Mouse (Mus musculus) heart, embryonic 10.5 days (tissue): Measurements from ENCODE around the gene Lin28b. TPM values are rescaled to one million over a fixed set of nuclear protein-coding genes. Genes with fewer than 3 reads are reported as not detected.
"Not testable (repeated sequence)": the region's sequence is repeated elsewhere in the genome, so short reads cannot be mapped to it uniquely, and the experiment has no call there.

Experiments
- DNase-seq: peaks from one replicate; pipeline ENCODE4 v3.0.0-alpha.2; 2017; ENCODE audit warnings: low spot score
- H3K27ac ChIP-seq: fragments of 300-500 bp; sonication (generic); 2 replicates; pipeline ENCODE4 v1.5.1; 2016; ENCODE audit warnings: mild to moderate bottlenecking
- H3K27me3 ChIP-seq: fragments of 300-500 bp; sonication (generic); 2 replicates; pipeline ENCODE4 v1.6.1; 2016; ENCODE audit warnings: mild to moderate bottlenecking; ENCODE audit not compliant: poor library complexity, insufficient read depth, severe bottlenecking
- H3K36me3 ChIP-seq: fragments of 300-500 bp; sonication (generic); 2 replicates; pipeline ENCODE4 v1.6.1; 2016; ENCODE audit warnings: mild to moderate bottlenecking, moderate library complexity
- H3K4me1 ChIP-seq: fragments of 300-500 bp; sonication (generic); 2 replicates; pipeline ENCODE4 v1.6.1; 2016; ENCODE audit warnings: mild to moderate bottlenecking
- H3K4me3 ChIP-seq: fragments of 300-500 bp; sonication (generic); 2 replicates; pipeline ENCODE4 v1.5.1; 2016; ENCODE audit warnings: mild to moderate bottlenecking, moderate library complexity
- H3K9me3 ChIP-seq: fragments of 300-500 bp; sonication (generic); 2 replicates; pipeline ENCODE4 v1.6.1; 2016; ENCODE audit warnings: mild to moderate bottlenecking, moderate library complexity
- WGBS: fragments of 180-500 bp; shearing (Covaris S2); methylation state at CpG from one replicate; pipeline ENCODE4 v1.1.7; 2016; 5-methylcytosine and 5-hydroxymethylcytosine counted together
- polyA plus RNA-seq: library from polyadenylated mRNA; unstranded; fragments of >200 nt; fragmentation: Nextera tagmentation; extraction: Ambion mirVana; gene quantifications from 2 replicates; pipeline ENCODE4 v1.2.1, GENCODE M21; 2016

Gene Lin28b
- polyA plus RNA-seq, 1 experiment from 2014 or later, result 17.6 TPM

DNA sequence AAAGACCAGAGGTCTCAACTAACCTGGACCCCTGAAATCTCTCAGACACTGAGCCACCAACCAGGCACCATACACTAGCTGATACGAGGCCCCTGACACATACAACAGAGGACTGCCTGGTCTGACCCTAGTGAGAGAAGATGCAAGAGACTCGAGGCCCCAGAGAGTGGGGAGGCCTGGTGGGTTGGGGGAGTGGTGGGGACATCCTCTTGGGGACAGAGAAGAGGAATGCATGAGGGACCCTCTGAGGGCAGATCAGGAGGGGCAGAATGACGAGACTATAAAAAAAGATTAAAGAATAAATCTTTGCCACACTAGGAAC, 103.6 kb downstream of the Lin28b start:
- no peaks in the 10 kb centered on the region for H3K27me3 ChIP-seq
- no peak for DNase-seq
- H3K27ac ChIP-seq, result no peak overlapping the region
- H3K9me3 ChIP-seq, result no peaks in the 10 kb centered on the region
- H3K36me3 ChIP-seq, result peaks cover 6% of the 10 kb centered on the region; the same call in 1 of the 2 replicates
- no peak overlapping the region for H3K4me3 ChIP-seq
- 68% methylated on average over 3 of the region's 3 CpGs for WGBS
- H3K4me1 ChIP-seq, result no peaks in the 10 kb centered on the region; the same call in 1 of the 2 replicates

DNA sequence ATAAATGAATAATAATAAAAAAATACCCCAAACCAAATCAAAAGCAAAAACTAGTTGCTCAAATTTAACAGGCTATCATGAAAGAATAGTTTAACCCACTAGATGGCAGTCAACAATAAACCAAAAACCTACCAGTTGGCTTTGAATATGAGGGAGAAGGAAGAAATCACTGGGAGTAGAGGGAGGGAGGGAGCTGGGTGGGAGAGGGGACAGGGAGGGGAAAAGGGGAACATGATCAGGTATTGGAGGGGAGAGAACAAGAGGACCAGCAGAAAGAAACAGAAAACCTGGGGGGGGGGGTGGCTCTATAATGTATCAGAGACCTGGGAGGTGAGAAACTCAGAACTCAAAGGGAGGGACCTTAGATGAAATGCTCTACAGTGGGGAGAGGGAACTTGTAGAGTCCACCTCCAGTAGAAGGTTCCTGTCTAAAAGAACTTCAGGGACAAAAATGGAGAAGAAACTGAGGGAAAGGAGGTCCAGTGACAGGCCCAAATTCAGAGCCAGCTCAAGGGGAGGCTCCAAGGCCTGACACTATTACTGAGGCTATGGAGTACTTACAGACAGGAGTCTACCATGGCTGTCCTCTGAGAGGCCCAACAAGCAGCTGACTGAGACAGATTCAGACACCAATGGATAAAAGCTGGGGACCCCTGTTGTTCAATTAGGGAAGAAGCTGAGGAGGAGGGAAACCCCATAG, 104.1 kb downstream of the Lin28b start:
- DNase-seq, result no peak
- no peak overlapping the region for H3K27ac ChIP-seq
- H3K4me3 ChIP-seq, result no peak overlapping the region
- peaks cover under 1% of the 10 kb centered on the region; the same call in 1 of the 2 replicates for H3K4me1 ChIP-seq
- H3K9me3 ChIP-seq, result no peaks in the 10 kb centered on the region
- H3K27me3 ChIP-seq, result no peaks in the 10 kb centered on the region
- peaks cover 6% of the 10 kb centered on the region; the same call in 1 of the 2 replicates for H3K36me3 ChIP-seq

DNA sequence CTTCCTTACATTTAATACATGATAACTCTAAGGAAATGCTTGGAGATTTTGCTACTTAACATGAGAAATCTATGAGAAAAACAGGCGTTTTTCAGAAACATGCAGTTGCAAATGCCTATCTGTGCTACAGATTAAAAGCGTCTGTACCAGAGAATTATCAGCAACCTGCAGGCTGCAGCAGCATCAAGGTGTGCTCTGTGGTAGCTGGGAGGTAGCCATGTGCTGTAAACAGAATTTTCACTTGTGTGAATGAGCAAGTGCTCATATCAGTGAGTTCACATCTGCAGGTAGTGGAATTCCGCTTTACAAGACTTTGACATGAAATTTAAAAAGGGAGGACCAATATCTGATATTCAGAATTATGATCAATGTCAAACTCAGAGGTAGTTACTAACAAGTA, 107.9 kb downstream of the Lin28b start:
- Histone ChIP-seq H3K36me3 (peaks cover 6% of the 10 kb centered on the region; the same call in 1 of the 2 replicates), H3K4me3 (no peak overlapping the region), H3K27me3 (no peaks in the 10 kb centered on the region), H3K27ac (no peak overlapping the region), H3K4me1 (peaks cover 4% of the 10 kb centered on the region; the same call in 1 of the 2 replicates), H3K9me3 (no peaks in the 10 kb centered on the region)
- WGBS, result 68% methylated on average over 3 of the region's 3 CpGs
- DNase-seq, result no peak

DNA sequence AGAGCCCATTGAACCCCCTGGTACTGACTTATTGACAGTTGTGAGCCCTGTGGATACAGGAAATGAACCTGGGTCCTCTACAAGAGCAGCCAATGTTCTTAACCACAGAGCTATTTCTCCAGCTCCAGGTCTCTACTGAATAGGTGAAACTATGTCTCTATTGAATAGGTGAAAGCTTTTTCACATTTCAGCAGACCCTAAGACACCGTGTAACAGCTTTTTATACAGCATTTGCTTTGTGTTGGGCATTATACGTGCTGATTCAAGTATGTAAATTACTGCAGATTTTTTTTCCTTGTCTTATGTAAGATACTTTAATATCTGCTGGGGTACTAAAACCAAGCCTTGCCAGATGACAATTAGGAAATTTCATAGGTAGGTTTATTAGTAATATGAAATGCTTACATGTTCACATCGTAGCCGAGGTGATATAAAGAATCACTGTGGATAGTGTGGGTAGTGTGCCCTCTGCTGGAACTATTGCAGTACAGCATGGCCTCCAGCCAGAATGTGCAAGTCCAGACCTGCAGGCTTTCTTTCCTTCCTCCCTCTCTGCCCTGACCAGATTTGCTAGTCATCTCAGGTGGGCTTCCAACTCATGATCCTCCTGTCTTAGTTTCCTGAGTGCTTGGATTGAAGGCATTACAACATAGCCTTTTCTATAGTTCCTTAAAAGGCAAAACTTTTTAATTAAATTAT, 113.1 kb downstream of the Lin28b start:
- peaks cover 4% of the 10 kb centered on the region; the same call in 1 of the 2 replicates for H3K4me1 ChIP-seq
- H3K27me3 ChIP-seq, result no peaks in the 10 kb centered on the region
- H3K27ac ChIP-seq, result no peak overlapping the region
- 61% methylated on average over 4 of the region's 4 CpGs for WGBS
- no peak for DNase-seq
- no peak overlapping the region for H3K4me3 ChIP-seq
- no peaks in the 10 kb centered on the region for H3K9me3 ChIP-seq
- H3K36me3 ChIP-seq, result peaks cover 20% of the 10 kb centered on the region

DNA sequence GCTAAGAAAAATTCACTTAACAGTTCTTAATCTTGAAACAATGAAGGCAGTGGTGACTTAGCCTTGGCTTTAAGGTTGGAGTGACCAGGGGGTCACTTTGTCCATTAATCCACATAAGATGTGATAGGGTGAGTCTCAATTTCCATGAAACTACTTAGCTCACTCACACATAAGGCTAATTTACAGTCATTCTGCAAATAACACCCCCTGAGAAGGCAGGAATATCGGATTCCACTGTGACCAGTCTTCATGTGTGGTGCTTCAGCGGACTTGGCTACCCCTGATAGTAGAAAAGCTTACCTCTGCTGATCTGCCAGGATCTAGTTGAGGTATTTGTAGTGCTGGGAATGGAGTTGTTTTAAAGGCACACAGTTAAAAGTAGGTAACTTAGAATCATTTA, 115.7 kb downstream of the Lin28b start:
- no peak for DNase-seq
- Histone ChIP-seq H3K4me1 (no peaks in the 10 kb centered on the region), H3K36me3 (peaks cover 46% of the 10 kb centered on the region), H3K4me3 (no peak overlapping the region), H3K27ac (no peak overlapping the region), H3K27me3 (no peaks in the 10 kb centered on the region), H3K9me3 (no peaks in the 10 kb centered on the region)
- WGBS, result 87% methylated on average over 2 of the region's 2 CpGs

DNA sequence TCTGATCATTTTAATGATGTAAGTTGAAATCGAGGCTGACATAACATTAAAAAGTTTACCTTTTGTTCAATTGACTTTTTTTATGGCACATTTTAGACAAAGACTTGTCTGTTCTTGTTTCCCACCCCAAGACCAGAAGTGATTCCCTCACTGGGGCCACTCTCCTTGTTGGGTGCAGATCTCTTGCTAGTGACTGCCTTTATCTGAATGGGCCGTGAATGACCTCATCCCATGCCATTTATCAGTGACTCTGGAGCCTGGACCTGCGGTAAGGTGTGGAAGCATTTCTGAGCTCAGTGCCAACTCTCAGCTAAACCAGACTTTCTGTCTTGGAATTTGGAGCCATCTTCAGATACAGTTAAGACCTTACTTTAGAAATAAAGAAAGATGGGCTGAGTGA, 116.6 kb downstream of the Lin28b start:
- Histone ChIP-seq H3K4me3 (no peak overlapping the region), H3K36me3 (peaks cover 55% of the 10 kb centered on the region)
- 47% methylated on average over 3 of the region's 3 CpGs for WGBS

DNA sequence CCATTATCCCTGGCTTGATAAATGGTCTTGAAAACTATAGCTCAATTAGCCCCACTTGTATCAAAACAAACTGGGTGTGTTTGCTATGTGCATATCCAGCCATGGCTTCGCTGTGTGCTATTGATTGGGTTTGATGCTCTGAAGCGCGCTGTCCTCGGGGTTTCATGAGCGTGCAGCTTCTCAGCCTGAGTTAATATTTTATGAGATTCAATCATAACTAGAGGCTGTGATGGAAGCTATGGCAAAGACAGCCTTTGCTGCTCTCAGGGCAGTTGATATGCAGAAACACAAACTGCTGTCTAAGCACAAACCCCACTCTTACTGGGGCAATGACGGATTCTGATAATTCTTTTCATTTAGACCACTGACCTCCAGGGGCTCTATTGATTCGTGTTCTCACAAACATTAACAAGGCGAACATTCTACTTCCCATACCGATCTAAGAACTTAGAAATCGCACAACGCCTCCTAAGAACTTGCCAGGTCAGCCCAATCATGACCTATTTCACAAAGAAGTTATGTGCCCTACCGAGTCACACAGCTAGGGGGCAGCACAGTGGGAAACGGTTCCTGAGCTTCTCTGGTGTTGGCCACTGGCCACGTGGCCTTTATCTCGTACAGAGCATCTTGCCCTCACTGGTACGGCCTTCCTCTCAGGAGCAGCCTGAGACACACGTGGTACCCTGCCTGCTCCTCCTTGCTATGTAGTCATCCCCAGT, 119.0 kb downstream of the Lin28b start:
- Histone ChIP-seq H3K36me3 (peaks cover 75% of the 10 kb centered on the region), H3K27me3 (no peaks in the 10 kb centered on the region), H3K9me3 (no peaks in the 10 kb centered on the region), H3K4me3 (no peak overlapping the region), H3K27ac (no peak overlapping the region), H3K4me1 (peaks cover 6% of the 10 kb centered on the region; the same call in 1 of the 2 replicates)
- WGBS, result 87% methylated on average over 17 of the region's 17 CpGs
- DNase-seq, result no peak

More for the DNA sequence above, 116.6 kb downstream of the Lin28b start:
- H3K27ac ChIP-seq, result no peak overlapping the region
- DNase-seq, result no peak
- H3K4me1 ChIP-seq, result no peaks in the 10 kb centered on the region
- no peaks in the 10 kb centered on the region for H3K9me3 ChIP-seq
- H3K27me3 ChIP-seq, result no peaks in the 10 kb centered on the region

DNA sequence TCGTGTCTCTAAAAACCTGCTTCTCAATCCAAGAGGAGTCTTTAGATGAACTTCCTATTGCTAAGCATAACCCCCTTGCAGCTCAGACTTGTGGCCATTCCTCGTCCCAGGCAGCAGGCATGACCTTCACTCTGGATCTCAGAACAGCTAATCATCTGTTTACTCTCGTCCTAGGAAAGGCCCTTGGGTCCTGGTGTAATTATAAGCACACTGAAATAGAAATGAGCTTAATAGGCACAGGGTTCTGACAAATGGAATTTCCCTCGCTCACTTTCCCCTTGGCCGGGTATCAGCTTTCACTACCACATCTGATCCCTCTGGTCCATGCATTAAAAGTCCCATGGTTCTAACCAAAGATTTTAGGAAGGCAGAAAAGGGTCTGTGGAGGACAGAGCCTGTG, 122.8 kb downstream of the Lin28b start:
- H3K36me3 ChIP-seq, result peaks cover 85% of the 10 kb centered on the region
- H3K9me3 ChIP-seq, result no peaks in the 10 kb centered on the region
- DNase-seq, result no peak
- H3K27ac ChIP-seq, result no peak overlapping the region
- no peak overlapping the region for H3K4me3 ChIP-seq
- WGBS, result 52% methylated on average over 5 of the region's 5 CpGs
- H3K4me1 ChIP-seq, result peaks cover 6% of the 10 kb centered on the region; the same call in 1 of the 2 replicates
- no peaks in the 10 kb centered on the region for H3K27me3 ChIP-seq

DNA sequence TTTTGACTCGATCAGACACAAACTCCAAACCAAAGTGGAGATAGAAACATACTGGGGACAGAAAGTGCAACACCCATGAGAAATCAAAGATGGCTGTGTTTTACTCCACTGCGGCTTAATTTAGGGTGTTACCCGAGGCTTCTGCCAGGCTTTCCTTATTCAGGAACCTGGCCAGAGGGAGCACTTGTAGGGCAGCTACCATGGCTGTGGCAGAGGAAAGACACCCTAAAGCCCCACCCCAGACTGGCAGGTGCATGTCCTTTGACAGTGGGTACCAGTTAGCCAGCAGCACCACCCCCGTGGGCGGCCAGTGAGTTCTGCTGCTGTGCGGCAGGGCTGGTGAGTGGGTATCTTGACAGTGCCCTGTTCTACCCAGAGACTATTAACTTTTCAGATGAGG, 130.1 kb downstream of the Lin28b start:
- Histone ChIP-seq H3K27me3 (no peaks in the 10 kb centered on the region), H3K27ac (no peak overlapping the region), H3K4me1 (no peaks in the 10 kb centered on the region), H3K36me3 (peaks cover 88% of the 10 kb centered on the region), H3K4me3 (no peak overlapping the region), H3K9me3 (no peaks in the 10 kb centered on the region)
- DNase-seq, result no peak
- WGBS, result 94% methylated on average over 6 of the region's 6 CpGs

DNA sequence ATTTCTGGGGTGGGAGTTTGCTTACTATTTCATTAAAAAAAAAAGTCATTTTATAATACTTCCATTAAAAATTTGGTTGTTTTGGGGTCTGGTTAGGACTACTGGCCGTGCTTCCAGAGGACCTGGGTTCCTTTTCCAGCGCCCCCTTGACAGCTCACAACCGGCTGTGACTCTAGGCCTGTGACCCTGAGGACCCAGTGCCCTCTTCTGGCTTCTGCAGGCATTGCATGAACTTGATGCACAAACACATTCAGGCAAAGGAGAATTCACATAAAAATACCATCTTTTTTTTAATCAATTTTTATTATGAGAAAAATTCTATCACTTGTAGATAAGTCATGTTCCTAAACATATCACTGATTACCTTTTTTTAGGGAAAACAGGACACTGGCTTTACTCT, 138.1 kb downstream of the Lin28b start:
- peaks cover 88% of the 10 kb centered on the region for H3K36me3 ChIP-seq
- 87% methylated on average over 3 of the region's 3 CpGs for WGBS
- H3K4me1 ChIP-seq, DNase-seq, H3K27ac ChIP-seq, H3K9me3 ChIP-seq, H3K4me3 ChIP-seq, H3K27me3 ChIP-seq: not testable (repeated sequence)

DNA sequence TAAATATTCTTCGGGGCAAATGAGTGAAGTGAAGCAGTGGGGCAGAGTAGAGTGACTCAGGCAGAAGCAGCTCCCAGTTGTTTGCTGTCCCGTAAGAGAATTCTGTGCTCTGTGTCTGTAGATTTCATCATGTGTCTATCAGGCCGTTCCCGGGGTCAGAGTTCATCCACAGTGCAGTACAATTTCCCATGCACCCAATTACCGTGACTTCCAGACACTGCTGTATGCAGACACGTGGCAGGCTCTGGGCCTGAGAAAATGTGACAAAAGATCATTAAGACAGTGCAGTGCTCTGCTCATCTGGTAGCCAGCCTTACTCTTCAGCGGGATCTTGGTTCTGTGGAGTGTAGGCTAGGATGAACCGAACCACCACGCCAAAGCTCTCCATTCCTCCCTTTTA, 141.0 kb downstream of the Lin28b start:
- peaks cover 84% of the 10 kb centered on the region for H3K36me3 ChIP-seq
- H3K9me3 ChIP-seq, result peaks cover 4% of the 10 kb centered on the region; the same call in 1 of the 2 replicates
- DNase-seq, result no peak
- H3K27ac ChIP-seq, result no peak overlapping the region
- no peak overlapping the region for H3K4me3 ChIP-seq
- H3K27me3 ChIP-seq, result no peaks in the 10 kb centered on the region
- no peaks in the 10 kb centered on the region for H3K4me1 ChIP-seq
- 87% methylated on average over 9 of the region's 9 CpGs for WGBS

DNA sequence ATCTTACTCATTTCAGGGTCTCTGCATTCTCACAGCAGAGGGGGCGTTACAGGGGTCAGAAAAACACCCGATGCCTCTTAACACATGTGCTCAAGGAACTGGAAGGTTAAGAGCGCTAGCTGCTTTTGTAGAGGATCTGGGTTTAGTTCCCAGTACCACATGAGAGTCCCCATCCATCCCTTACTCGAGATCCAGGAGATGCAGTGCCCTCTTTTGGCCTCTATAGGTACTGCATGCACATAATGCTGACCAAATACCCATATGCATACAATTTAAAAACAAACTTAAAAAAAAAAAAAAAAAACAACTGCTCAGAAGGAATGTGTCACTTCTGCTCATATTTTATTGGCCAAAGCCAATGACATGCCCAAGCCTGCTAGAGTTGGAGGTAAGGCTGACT, 141.8 kb downstream of the Lin28b start:
- Histone ChIP-seq H3K27me3 (no peaks in the 10 kb centered on the region), H3K36me3 (peaks cover 83% of the 10 kb centered on the region), H3K27ac (no peak overlapping the region), H3K9me3 (peaks cover 4% of the 10 kb centered on the region; the same call in 1 of the 2 replicates), H3K4me3 (no peak overlapping the region), H3K4me1 (no peaks in the 10 kb centered on the region)
- DNase-seq, result no peak
- WGBS, result 88% methylated on average over 4 of the region's 4 CpGs

DNA sequence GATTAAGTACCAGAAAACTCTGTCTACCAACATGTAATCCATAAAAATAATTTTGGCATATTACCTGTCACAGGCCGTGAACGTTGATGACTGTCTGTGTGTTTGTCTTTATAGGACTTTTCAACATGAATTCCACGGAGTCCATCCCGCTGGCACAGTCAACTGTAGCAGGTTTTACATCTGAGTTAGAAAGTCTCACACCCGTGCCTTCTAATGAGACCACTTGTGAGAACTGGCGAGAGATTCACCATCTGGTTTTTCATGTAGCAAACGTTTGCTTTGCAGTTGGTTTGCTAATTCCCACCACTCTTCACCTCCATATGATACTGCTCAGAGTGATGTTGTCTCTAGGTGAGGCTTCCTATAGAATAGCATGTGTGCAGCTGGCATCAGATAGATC, 147.1 kb downstream of the Lin28b start:
- Histone ChIP-seq H3K9me3 (peaks cover 2% of the 10 kb centered on the region; the same call in 1 of the 2 replicates), H3K4me3 (no peak overlapping the region), H3K27me3 (0 out of 2 replicates have a peak, but pooled peaks cover 5% of the 10 kb centered on the region), H3K27ac (no peak overlapping the region), H3K36me3 (peaks cover 43% of the 10 kb centered on the region), H3K4me1 (peaks cover 6% of the 10 kb centered on the region; the same call in 1 of the 2 replicates)
- DNase-seq, result no peak
- WGBS, result 75% methylated on average over 7 of the region's 7 CpGs
